In genomic region chr14:76821892-76822291, GRCm38 (mm10) we compare ENCODE assay signal across 13 mouse cellular contexts.
"Had no signal": no experiment of that assay in that cellular context is flagged by ENCODE, and none has a peak within 500 bp of the region (broad histone marks: within the 10 kb centered on the region; RNA-seq: fewer than 3 reads in every experiment).

No protein-coding gene starts in this region.

- H3K27me3 ChIP-seq: limb, embryonic 13.5 days; liver, embryonic 13.5 days; neural tube, embryonic 13.5 days; stomach, embryonic 15.5 days had no signal

- ATAC-seq: midbrain, embryonic 16.5 days had no signal

- DNase-seq: kidney, adult 8-10 months; left cerebral cortex, postnatal 4 days; liver, embryonic 13.5 days; lung, adult 18-20 months; retina, postnatal 1 day; right cerebral cortex, postnatal 4 days; thymus, adult 2 months; thymus, postnatal 25 days had no signal

- H3K4me3 ChIP-seq: limb, embryonic 13.5 days; liver, embryonic 13.5 days; midbrain, embryonic 12.5 days; neural tube, embryonic 13.5 days; stomach, embryonic 15.5 days had no signal

- H3K9ac ChIP-seq: limb, embryonic 13.5 days; liver, embryonic 13.5 days; midbrain, embryonic 12.5 days; neural tube, embryonic 13.5 days; stomach, embryonic 15.5 days had no signal

- H3K4me2 ChIP-seq: limb, embryonic 13.5 days; liver, embryonic 13.5 days; midbrain, embryonic 12.5 days; neural tube, embryonic 13.5 days; stomach, embryonic 15.5 days had no signal

- H3K27ac ChIP-seq: limb, embryonic 13.5 days; liver, embryonic 13.5 days; midbrain, embryonic 12.5 days; neural tube, embryonic 13.5 days; stomach, embryonic 15.5 days had no signal

- H3K9me3 ChIP-seq: limb, embryonic 13.5 days; liver, embryonic 13.5 days; midbrain, embryonic 12.5 days; neural tube, embryonic 13.5 days; stomach, embryonic 15.5 days had no signal

- H3K36me3 ChIP-seq: limb, embryonic 13.5 days; liver, embryonic 13.5 days; midbrain, embryonic 12.5 days; neural tube, embryonic 13.5 days; stomach, embryonic 15.5 days had no signal
